Mouse (Mus musculus) liver, embryonic 14.5 days (tissue): ENCODE measurements around the gene Fbxw11.

ENCODE experiments used
- CTCF ChIP-seq: IDR thresholded peaks from 2 replicates; pipeline ENCODE4 v1.5.1; 2016; ENCODE audit warnings: antibody characterized with exemption, low read depth, control low read depth
- EP300 ChIP-seq: IDR thresholded peaks from 2 replicates; pipeline ENCODE4 v1.6.1; 2016; ENCODE audit warnings: antibody characterized with exemption, low read depth

DNA sequence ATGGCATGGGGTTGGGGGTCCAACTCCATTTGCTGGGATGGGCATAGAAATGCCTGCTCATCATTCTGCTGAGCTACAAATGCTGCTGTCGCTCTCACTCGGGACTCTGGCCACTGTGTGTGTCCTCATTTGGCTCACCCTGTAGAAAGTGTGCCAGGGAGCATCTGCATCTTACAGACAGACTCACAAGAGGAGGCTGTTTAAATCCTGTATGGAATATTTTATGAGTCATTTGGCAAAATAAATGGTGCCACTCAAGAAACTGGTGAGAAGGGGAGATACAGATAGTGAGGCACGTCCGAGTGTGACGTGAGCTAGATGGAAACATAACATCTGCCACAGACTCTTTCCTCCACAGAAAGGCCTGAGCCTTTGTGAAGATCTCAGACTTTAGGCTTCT, 95.2 kb downstream of the Fbxw11 start:
- TF ChIP-seq CTCF (no peak), EP300 (no peak)
